In the genomic region with DNA sequence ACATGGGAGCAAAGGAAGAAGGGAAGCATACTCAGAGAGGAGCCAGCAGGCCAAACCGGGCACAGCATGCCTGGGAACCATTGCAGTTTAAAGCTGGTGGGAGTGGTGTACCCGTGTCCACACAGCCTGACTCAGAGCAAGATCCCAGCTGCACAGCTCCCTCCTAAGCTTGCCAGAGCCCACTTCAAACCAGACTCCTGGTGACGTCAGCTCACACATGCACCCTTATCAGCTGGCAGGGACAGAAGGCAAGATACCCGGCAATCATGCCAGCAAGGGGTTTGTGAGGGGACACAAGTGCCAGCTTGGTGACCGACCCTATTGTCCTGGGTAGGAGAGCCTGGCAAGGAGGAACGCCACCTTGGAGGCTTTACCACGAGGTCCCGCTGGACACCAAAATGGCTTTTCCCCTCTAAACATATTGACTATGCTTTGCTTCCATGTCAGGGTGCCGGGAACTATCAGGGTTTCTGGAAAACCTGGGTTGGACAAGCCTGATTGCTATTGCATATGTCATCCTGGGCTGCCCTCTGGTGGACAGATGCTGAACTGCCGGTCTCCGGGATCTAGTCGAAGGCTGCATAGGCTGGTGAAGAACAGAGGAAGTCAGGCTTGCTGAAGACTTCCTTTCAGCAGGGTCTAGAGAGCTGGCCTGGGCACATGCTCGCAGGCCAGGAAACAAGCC, we compare ENCODE assay signal across 8 mouse cellular contexts. TPM values are rescaled to one million over a fixed set of nuclear protein-coding genes. Genes with fewer than 3 reads are reported as not detected.
DNase-seq lines count a peak whose midpoint lies in the region; ATAC-seq and TF ChIP-seq lines count a peak whose summit lies in the region.

No protein-coding gene starts in this region.

- peak; percentile 99 for TF ChIP-seq CTCF in midbrain, postnatal 0 days (IDR thresholded peaks at IDR 0.05)

- H3K36me3 ChIP-seq in embryonic facial prominence, embryonic 13.5 days: no peaks in the 10 kb centered on the region
- no peaks in the 10 kb centered on the region for H3K36me3 ChIP-seq in limb, embryonic 12.5 days
- peaks cover 12% of the 10 kb centered on the region for H3K36me3 ChIP-seq in midbrain, postnatal 0 days (ENCODE audit: insufficient read depth, low read length)

- peak; percentile 46 for DNase-seq in 3134 (ENCODE audit: extremely low read depth, insufficient read length, low spot score)
- DNase-seq in adrenal gland, postnatal 36 days: peak; percentile 93 to 95
- DNase-seq in heart, adult 8-10 months (ENCODE audit: low spot score): peak; percentile 95
- DNase-seq in kidney, adult 8-10 months: peak; percentile 79 to 94
- peak; percentile 98 for DNase-seq in midbrain, postnatal 0 days (ENCODE audit: low spot score)
- peak; percentile 75 to 90 for DNase-seq in spleen, postnatal 10 days (ENCODE audit: low spot score in 2 of 2)

- peaks cover 33% of the 10 kb centered on the region for H3K27me3 ChIP-seq in embryonic facial prominence, embryonic 13.5 days
- peaks cover 32% of the 10 kb centered on the region for H3K27me3 ChIP-seq in limb, embryonic 12.5 days
- no peaks in the 10 kb centered on the region for H3K27me3 ChIP-seq in midbrain, postnatal 0 days (ENCODE audit: insufficient read depth, low read length)

- peak overlapping the region; percentile 49 for H3K4me2 ChIP-seq in embryonic facial prominence, embryonic 13.5 days
- peak overlapping the region; percentile 42 for H3K4me2 ChIP-seq in limb, embryonic 12.5 days
- peak overlapping the region; percentile 55 for H3K4me2 ChIP-seq in midbrain, postnatal 0 days (ENCODE audit: low read depth, low read length, poor library complexity, severe bottlenecking)

- H3K9ac ChIP-seq in embryonic facial prominence, embryonic 13.5 days: 0 out of 2 replicates have a peak overlapping the region, but pooled peaks have one; percentile 27
- no peak overlapping the region; the same call in 1 of the 2 replicates for H3K9ac ChIP-seq in limb, embryonic 12.5 days (replicated peaks)
- peak overlapping the region; percentile 48 for H3K9ac ChIP-seq in midbrain, postnatal 0 days (replicated peaks; ENCODE audit: low read length, poor library complexity, severe bottlenecking)

- 14% methylated on average over 13 of the region's 13 CpGs for WGBS in embryonic facial prominence, embryonic 13.5 days
- 9% methylated on average over 13 of the region's 13 CpGs for WGBS in limb, embryonic 12.5 days
- 4% methylated on average over 13 of the region's 13 CpGs for WGBS in midbrain, postnatal 0 days

- H3K4me3 ChIP-seq in embryonic facial prominence, embryonic 13.5 days: peak overlapping the region; percentile 14; the same call in 1 of the 2 replicates
- H3K4me3 ChIP-seq in limb, embryonic 12.5 days (replicated peaks): no peak overlapping the region
- peak overlapping the region; percentile 10; the same call in 1 of the 2 replicates for H3K4me3 ChIP-seq in midbrain, postnatal 0 days (ENCODE audit: low read depth, low read length)

- no peak overlapping the region for H3K27ac ChIP-seq in embryonic facial prominence, embryonic 13.5 days
- H3K27ac ChIP-seq in limb, embryonic 12.5 days: no peak overlapping the region
- peak overlapping the region; percentile 95 for H3K27ac ChIP-seq in midbrain, postnatal 0 days (ENCODE audit: low read depth, low read length)

- ATAC-seq in embryonic facial prominence, embryonic 13.5 days (ENCODE audit: insufficient number of reproducible peaks, insufficient read depth, low FRiP score, low TSS enrichment, low read depth): peak; percentile 45
- peak; percentile 60; the same call in 1 of the 2 replicates for ATAC-seq in limb, embryonic 12.5 days (ENCODE audit: insufficient number of reproducible peaks, insufficient read depth, low FRiP score, low TSS enrichment, low read depth)
- peak; percentile 75 for ATAC-seq in midbrain, postnatal 0 days (ENCODE audit: low FRiP score)

- peaks cover 7% of the 10 kb centered on the region; the same call in 1 of the 2 replicates for H3K9me3 ChIP-seq in embryonic facial prominence, embryonic 13.5 days
- peaks cover 15% of the 10 kb centered on the region; the same call in 1 of the 2 replicates for H3K9me3 ChIP-seq in limb, embryonic 12.5 days
- no peaks in the 10 kb centered on the region for H3K9me3 ChIP-seq in midbrain, postnatal 0 days (ENCODE audit: low read length)

- H3K4me1 ChIP-seq in embryonic facial prominence, embryonic 13.5 days: peaks cover 34% of the 10 kb centered on the region
- peaks cover 34% of the 10 kb centered on the region for H3K4me1 ChIP-seq in limb, embryonic 12.5 days (replicated peaks)
- peaks cover 27% of the 10 kb centered on the region for H3K4me1 ChIP-seq in midbrain, postnatal 0 days (ENCODE audit: insufficient read depth, low read length)

RNA-seq across cellular contexts. Expression of a gene that starts 52.0 kb away (rescaled TPM):
- not detected for total RNA-seq in adrenal gland, postnatal 36 days (2021)
- polyA plus RNA-seq in embryonic facial prominence, embryonic 13.5 days (2015; fragmentation: Nextera tagmentation; extraction: Ambion mirVana): not detected in 2 replicates
- total RNA-seq in heart, adult 8-10 months (2022): under 1 TPM in 2 of 4 experiments, not detected in 2; 0.37 to 0.44 TPM
- not detected in 2 replicates for polyA plus RNA-seq in limb, embryonic 12.5 days (2016; fragmentation: Nextera tagmentation; extraction: Ambion mirVana)
- not detected in 2 replicates for total RNA-seq in midbrain, postnatal 0 days (2014; rRNA removed)
- polyA plus RNA-seq in midbrain, postnatal 0 days (2015; fragmentation: Nextera tagmentation; extraction: Ambion mirVana): not detected in 2 replicates

Comparison
In these comparisons a context has a peak if more than half of its experiments do, and no peak if none do; other contexts are left out.
1. DNase-seq: peak in every context shown above with its lines; median percentile 98 in midbrain, postnatal 0 days; 95 in heart, adult 8-10 months; 94 in adrenal gland, postnatal 36 days; 86 in kidney, adult 8-10 months; 82 in spleen, postnatal 10 days; 46 in 3134.